Mouse (Mus musculus) myocyte (in vitro differentiated cells): ENCODE measurements around the gene Fen1.

Experiments
- CEBPB ChIP-seq: IDR thresholded peaks from 2 replicates; pipeline ENCODE4 v1.6.1; 2011; ENCODE audit warnings: mild to moderate bottlenecking, moderate library complexity; ENCODE audit not compliant: poor library complexity, insufficient read depth, severe bottlenecking
- E2F4 ChIP-seq: IDR thresholded peaks from one replicate; pipeline ENCODE4 v1.6.1; 2011; ENCODE audit warnings: mild to moderate bottlenecking, control low read depth, moderate library complexity; ENCODE audit not compliant: insufficient read depth
- POLR2A ChIP-seq: IDR thresholded peaks from one replicate; pipeline ENCODE4 v1.6.1; 2011; ENCODE audit warnings: low read depth, mild to moderate bottlenecking, control low read depth, moderate library complexity; ENCODE audit not compliant: insufficient read length
- POLR2AphosphoS2 ChIP-seq: IDR thresholded peaks from one replicate; pipeline ENCODE4 v1.6.1; 2011; ENCODE audit warnings: low read depth, control low read depth; ENCODE audit not compliant: insufficient read length
- SRF ChIP-seq: IDR thresholded peaks from one replicate; pipeline ENCODE4 v1.6.1; 2011; ENCODE audit warnings: low read depth; ENCODE audit not compliant: control insufficient read depth, insufficient read length
- TCF12 ChIP-seq: IDR thresholded peaks from one replicate; pipeline ENCODE4 v1.6.1; 2011; ENCODE audit warnings: mild to moderate bottlenecking, control low read depth; ENCODE audit not compliant: poor library complexity, insufficient read depth, severe bottlenecking
- TCF3 ChIP-seq: IDR thresholded peaks from one replicate; pipeline ENCODE4 v1.6.1; 2011; ENCODE audit warnings: low read depth, control low read depth; ENCODE audit not compliant: insufficient read length
- USF1 ChIP-seq: IDR thresholded peaks from one replicate; pipeline ENCODE4 v1.6.1; 2011; ENCODE audit warnings: low read depth, mild to moderate bottlenecking, control low read depth, moderate library complexity

DNA sequence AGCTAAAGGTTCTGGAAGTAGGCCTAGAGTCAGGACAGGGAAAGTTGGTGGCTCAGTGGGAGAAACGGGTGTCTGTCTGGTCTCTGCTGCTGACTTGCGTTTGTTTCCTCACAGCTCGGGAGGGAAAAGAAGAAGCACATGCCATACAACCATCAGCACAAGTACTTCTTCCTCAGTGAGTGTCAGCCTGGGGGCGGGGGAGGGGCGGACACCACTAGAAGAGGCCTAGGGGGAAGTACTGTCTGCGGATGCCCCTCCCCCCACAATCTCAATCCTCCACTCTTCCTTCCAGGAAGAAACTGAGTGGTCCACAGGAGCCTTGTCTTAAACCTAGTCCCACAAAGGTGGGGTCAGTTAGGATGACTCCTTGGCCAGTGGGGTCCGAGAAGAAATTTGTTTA lies 12.6 kb downstream of the Fen1 start:
- no peak for TF ChIP-seq USF1
- no peak for TF ChIP-seq POLR2A
- TF ChIP-seq SRF, result no peak
- no peak for TF ChIP-seq CEBPB
- TF ChIP-seq TCF12, result no peak
- no peak for TF ChIP-seq E2F4
- TF ChIP-seq TCF3, result no peak
- no peak for TF ChIP-seq POLR2AphosphoS2
